Mouse (Mus musculus): Measurements from ENCODE around the gene Gabrr1. TPM values are rescaled to one million over a fixed set of nuclear protein-coding genes. Genes with fewer than 3 reads are reported as not detected.

Gene Gabrr1
- polyA plus RNA-seq, 1 experiment from 2014 or later, result 0.18 TPM

Other genes with a start within 250 kb of the Gabrr1 start
- gene Ankrd6, start 181.7 kb upstream of the Gabrr1 start, polyA plus RNA-seq (2015; fragmentation: Nextera tagmentation; extraction: Ambion mirVana), result 20.1 and 20.5 TPM in 2 replicates
- 41.3 and 44.3 TPM in 2 replicates for gene Rragd, start 149.5 kb upstream of the Gabrr1 start, polyA plus RNA-seq (2015; fragmentation: Nextera tagmentation; extraction: Ambion mirVana)
- gene Ube2j1, start 101.1 kb upstream of the Gabrr1 start, polyA plus RNA-seq (2015; fragmentation: Nextera tagmentation; extraction: Ambion mirVana), result 63.9 and 70.0 TPM in 2 replicates
- 0.45 and 0.96 TPM in 2 replicates for gene Gabrr2, start 69.5 kb upstream of the Gabrr1 start, polyA plus RNA-seq (2015; fragmentation: Nextera tagmentation; extraction: Ambion mirVana)
- gene Pm20d2, start 57.2 kb downstream of the Gabrr1 start, polyA plus RNA-seq (2015; fragmentation: Nextera tagmentation; extraction: Ambion mirVana), result 1.3 and 1.4 TPM in 2 replicates
- gene Srsf12, start 76.5 kb downstream of the Gabrr1 start, polyA plus RNA-seq (2015; fragmentation: Nextera tagmentation; extraction: Ambion mirVana), result 41.8 and 44.0 TPM in 2 replicates
- 71.4 and 75.0 TPM in 2 replicates for gene Pnrc1, start 157.6 kb downstream of the Gabrr1 start, polyA plus RNA-seq (2015; fragmentation: Nextera tagmentation; extraction: Ambion mirVana)
- gene Rngtt, start 177.8 kb downstream of the Gabrr1 start, polyA plus RNA-seq (2015; fragmentation: Nextera tagmentation; extraction: Ambion mirVana), result 28.0 and 31.7 TPM in 2 replicates

Measured in neural tube, embryonic 13.5 days (tissue).